Mouse (Mus musculus): Measurements from ENCODE around the gene Pik3c2g. TPM values are rescaled to one million over a fixed set of nuclear protein-coding genes. Genes with fewer than 3 reads are reported as not detected.

Pik3c2g gene
- total and polyA plus RNA-seq, 3 experiments, result not detected

DNA sequence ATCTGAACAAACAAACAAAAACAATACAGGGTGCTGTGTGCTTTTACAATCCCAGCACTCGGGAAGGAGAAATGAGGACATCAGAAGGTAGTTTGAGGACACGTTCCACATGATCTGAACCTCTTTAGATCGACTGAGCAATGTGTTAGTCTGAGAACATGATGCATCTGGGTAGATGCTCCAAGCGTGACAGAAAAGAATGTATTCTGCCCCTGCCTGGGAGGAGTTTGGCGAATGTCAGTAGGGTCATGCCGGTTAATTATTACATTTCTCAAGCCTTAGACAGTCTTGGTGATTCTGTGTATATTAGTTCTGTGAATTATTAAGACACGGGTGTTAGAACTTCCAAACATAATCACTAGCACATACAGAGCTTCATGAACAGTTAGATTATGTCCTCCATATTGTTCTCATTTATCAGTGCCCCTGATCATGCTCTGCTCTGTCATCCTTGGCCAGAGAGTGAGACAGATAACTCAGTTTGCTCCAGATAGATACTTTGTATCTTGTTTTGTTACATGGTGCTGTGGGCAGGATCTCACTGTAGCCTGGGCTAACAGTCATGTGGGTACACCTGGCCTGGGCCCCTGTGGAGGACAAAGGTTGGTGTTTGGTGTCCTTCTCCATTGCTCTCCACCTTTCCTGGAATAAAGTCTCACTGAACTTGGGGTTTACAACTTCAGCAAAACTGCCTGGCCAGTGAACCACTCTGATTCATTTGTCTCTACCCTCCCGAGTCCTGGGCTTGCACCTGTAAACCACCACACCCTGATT, 360.3 kb downstream of the Pik3c2g start:
- Histone ChIP-seq H3K4me1 (ENCODE audit: control insufficient read depth, insufficient read depth, low read length) (no peaks in the 10 kb centered on the region), H3K27ac (peak overlapping the region; percentile 21; the same call in 1 of the 2 replicates), H3K9ac (ENCODE audit: low read depth, low read length) (no peak overlapping the region), H3K4me3 (no peak overlapping the region), H3K36me3 (ENCODE audit: control insufficient read depth, insufficient read depth, low read length) (no peaks in the 10 kb centered on the region), H3K27me3 (ENCODE audit: control insufficient read depth, insufficient read depth, low read length) (no peaks in the 10 kb centered on the region), H3K79me2 (replicated peaks; ENCODE audit: control insufficient read depth, insufficient read depth, low read length) (no peaks in the 10 kb centered on the region)
- no peak for TF ChIP-seq CTCF (IDR thresholded peaks at IDR 0.05)
- no peak for TF ChIP-seq POLR2A (IDR thresholded peaks at IDR 0.05; ENCODE audit: insufficient read depth, low read depth, low read length)
- no peak for TF ChIP-seq EP300 (IDR thresholded peaks at IDR 0.05; ENCODE audit: insufficient read depth, low read depth, low read length)
- intact Hi-C loops (cut with DNase I), result loop anchor here (5.0 kb wide), 1 partner anchor 75 kb away; no protein-coding TSS in a partner anchor
- WGBS, result 57% methylated on average over 8 of the region's 8 CpGs
- DNase-seq, result no peak

DNA sequence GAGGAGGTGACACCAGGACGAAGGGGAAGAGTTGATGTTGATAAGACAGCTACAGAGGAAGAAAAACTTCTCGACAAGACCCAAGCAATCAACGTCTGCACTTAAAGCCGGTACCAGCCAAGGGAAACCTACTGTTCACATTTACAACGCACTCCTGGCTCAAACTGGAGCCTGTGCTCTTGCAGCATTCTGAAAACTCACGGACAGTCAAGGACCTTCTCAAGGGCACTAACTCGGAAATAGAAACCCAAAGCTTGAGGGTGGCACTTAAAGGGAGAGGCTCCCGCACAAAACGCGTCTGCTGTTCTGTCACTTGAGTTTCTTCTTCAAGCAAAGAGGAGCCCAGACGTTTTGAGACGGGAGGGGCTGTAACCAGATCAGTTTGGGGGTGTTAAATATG, 366.6 kb downstream of the Pik3c2g start:
- H3K4me1 ChIP-seq (ENCODE audit: control insufficient read depth, insufficient read depth, low read length), result no peaks in the 10 kb centered on the region; the same call in 1 of the 2 replicates
- H3K79me2 ChIP-seq (replicated peaks; ENCODE audit: control insufficient read depth, insufficient read depth, low read length), result no peaks in the 10 kb centered on the region
- DNase-seq, result peak in 1 of 2 experiments; percentile 14
- H3K4me3 ChIP-seq, result no peak overlapping the region
- peaks cover 2% of the 10 kb centered on the region; the same call in 1 of the 2 replicates for H3K36me3 ChIP-seq (ENCODE audit: control insufficient read depth, insufficient read depth, low read length)
- WGBS, result 46% methylated on average over 12 of the region's 12 CpGs
- peak overlapping the region; percentile 42; the same call in 1 of the 2 replicates for H3K9ac ChIP-seq (ENCODE audit: low read depth, low read length)
- H3K27ac ChIP-seq, result peak overlapping the region; percentile 56
- no peaks in the 10 kb centered on the region for H3K27me3 ChIP-seq (ENCODE audit: control insufficient read depth, insufficient read depth, low read length)
- no peak for TF ChIP-seq CTCF (IDR thresholded peaks at IDR 0.05)
- no peak for TF ChIP-seq EP300 (IDR thresholded peaks at IDR 0.05; ENCODE audit: insufficient read depth, low read depth, low read length)
- no peak for TF ChIP-seq POLR2A (IDR thresholded peaks at IDR 0.05; ENCODE audit: insufficient read depth, low read depth, low read length)
- intact Hi-C loops (cut with DNase I), result no loop called here

- intact Hi-C loops (cut with DNase I), result no loop called here
- WGBS, result 36% methylated on average over 7 of the region's 7 CpGs
- TF ChIP-seq EP300 (IDR thresholded peaks at IDR 0.05; ENCODE audit: insufficient read depth, low read depth, low read length) (no peak), CTCF (IDR thresholded peaks at IDR 0.05) (no peak), POLR2A (IDR thresholded peaks at IDR 0.05; ENCODE audit: insufficient read depth, low read depth, low read length) (no peak)
- no peaks in the 10 kb centered on the region for H3K27me3 ChIP-seq (ENCODE audit: control insufficient read depth, insufficient read depth, low read length)
- H3K9ac ChIP-seq (ENCODE audit: low read depth, low read length), result no peak overlapping the region
- H3K27ac ChIP-seq, result no peak overlapping the region
- H3K4me1 ChIP-seq (ENCODE audit: control insufficient read depth, insufficient read depth, low read length), result no peaks in the 10 kb centered on the region; the same call in 1 of the 2 replicates
- H3K4me3 ChIP-seq, result no peak overlapping the region
- peaks cover 2% of the 10 kb centered on the region; the same call in 1 of the 2 replicates for H3K36me3 ChIP-seq (ENCODE audit: control insufficient read depth, insufficient read depth, low read length)
- no peak for DNase-seq
- H3K79me2 ChIP-seq (replicated peaks; ENCODE audit: control insufficient read depth, insufficient read depth, low read length), result no peaks in the 10 kb centered on the region
Observed at GRCm38 (mm10) chr6:139957531-139958241, 370.7 kb downstream of the Pik3c2g start.

- WGBS, result 56% methylated on average over 3 of the region's 3 CpGs
- DNase-seq, result peak; percentile 11 to 24
- Histone ChIP-seq H3K9ac (ENCODE audit: low read depth, low read length) (no peak overlapping the region), H3K79me2 (replicated peaks; ENCODE audit: control insufficient read depth, insufficient read depth, low read length) (no peaks in the 10 kb centered on the region), H3K36me3 (ENCODE audit: control insufficient read depth, insufficient read depth, low read length) (no peaks in the 10 kb centered on the region), H3K27me3 (ENCODE audit: control insufficient read depth, insufficient read depth, low read length) (no peaks in the 10 kb centered on the region), H3K4me1 (ENCODE audit: control insufficient read depth, insufficient read depth, low read length) (no peaks in the 10 kb centered on the region; the same call in 1 of the 2 replicates), H3K4me3 (no peak overlapping the region), H3K27ac (no peak overlapping the region)
- intact Hi-C loops (cut with DNase I), result no loop called here
- TF ChIP-seq POLR2A (IDR thresholded peaks at IDR 0.05; ENCODE audit: insufficient read depth, low read depth, low read length) (no peak), EP300 (IDR thresholded peaks at IDR 0.05; ENCODE audit: insufficient read depth, low read depth, low read length) (no peak), CTCF (IDR thresholded peaks at IDR 0.05) (no peak)
Observed at GRCm38 (mm10) chr6:139963775-139964174, 376.8 kb downstream of the Pik3c2g start.

GRCm38 (mm10) chr6:139964895-139965294, 377.9 kb downstream of the Pik3c2g start:
- Histone ChIP-seq H3K4me3 (no peak overlapping the region), H3K4me1 (ENCODE audit: control insufficient read depth, insufficient read depth, low read length) (no peaks in the 10 kb centered on the region; the same call in 1 of the 2 replicates), H3K9ac (ENCODE audit: low read depth, low read length) (no peak overlapping the region), H3K79me2 (replicated peaks; ENCODE audit: control insufficient read depth, insufficient read depth, low read length) (no peaks in the 10 kb centered on the region), H3K27me3 (ENCODE audit: control insufficient read depth, insufficient read depth, low read length) (no peaks in the 10 kb centered on the region), H3K36me3 (ENCODE audit: control insufficient read depth, insufficient read depth, low read length) (no peaks in the 10 kb centered on the region), H3K27ac (no peak overlapping the region)
- 80% methylated on average over 3 of the region's 3 CpGs for WGBS
- intact Hi-C loops (cut with DNase I), result no loop called here
- no peak for DNase-seq
- no peak for TF ChIP-seq POLR2A (IDR thresholded peaks at IDR 0.05; ENCODE audit: insufficient read depth, low read depth, low read length)

DNA sequence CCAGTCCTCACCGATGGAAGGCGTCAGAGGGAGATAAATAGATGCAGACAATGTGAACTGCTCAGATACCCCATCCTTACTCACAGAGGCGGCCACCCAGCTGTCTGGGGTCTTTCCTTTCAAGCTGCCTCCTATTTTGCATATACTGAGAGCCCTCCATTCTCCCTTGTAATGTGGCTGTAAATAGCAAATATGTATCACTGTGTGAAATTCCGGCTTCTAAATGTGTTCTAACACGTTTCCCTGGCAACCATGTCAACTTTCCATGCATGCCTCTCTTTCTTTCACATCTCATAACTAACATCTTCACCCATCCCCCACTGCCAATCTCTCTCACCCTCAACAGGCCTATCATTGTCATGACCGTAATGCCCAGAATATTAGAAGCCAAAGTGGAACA, 379.7 kb downstream of the Pik3c2g start:
- WGBS, result 55% methylated on average over 6 of the region's 6 CpGs

More for the DNA sequence above, 379.7 kb downstream of the Pik3c2g start:
- no peak for TF ChIP-seq POLR2A (IDR thresholded peaks at IDR 0.05; ENCODE audit: insufficient read depth, low read depth, low read length)
- TF ChIP-seq CTCF (IDR thresholded peaks at IDR 0.05), result no peak
- TF ChIP-seq EP300 (IDR thresholded peaks at IDR 0.05; ENCODE audit: insufficient read depth, low read depth, low read length), result no peak
- Histone ChIP-seq H3K79me2 (replicated peaks; ENCODE audit: control insufficient read depth, insufficient read depth, low read length) (no peaks in the 10 kb centered on the region), H3K27me3 (ENCODE audit: control insufficient read depth, insufficient read depth, low read length) (no peaks in the 10 kb centered on the region), H3K9ac (ENCODE audit: low read depth, low read length) (no peak overlapping the region), H3K4me1 (ENCODE audit: control insufficient read depth, insufficient read depth, low read length) (no peaks in the 10 kb centered on the region; the same call in 1 of the 2 replicates), H3K4me3 (no peak overlapping the region), H3K36me3 (ENCODE audit: control insufficient read depth, insufficient read depth, low read length) (no peaks in the 10 kb centered on the region), H3K27ac (no peak overlapping the region)
- no peak for DNase-seq
- intact Hi-C loops (cut with DNase I), result no loop called here
